Mouse (Mus musculus) hindbrain, embryonic 16.5 days (tissue): ENCODE measurements at regions not wholly inside any gene's neighbourhood (a gene's known extent, or its start where the extent isn't known, plus 50 kb on each side); places are given as distances from the start of the nearest gene placed in this dataset.
A peak's percentile ranks its signal among the peaks of the same experiment; 100 is the strongest.

Experiments used
- ATAC-seq: fragments of 200-750 bp; cut with Nextera tagmentation; 2 replicates; pipeline ENCODE4 v1.8.0; 2017; ENCODE audit warnings: moderate TSS enrichment, moderate library complexity
- H3K27ac ChIP-seq: fragments of 300-500 bp; sonication (generic); 2 replicates; pipeline ENCODE4 v1.5.1; 2014; ENCODE audit warnings: low read depth, mild to moderate bottlenecking, control low read depth, low read length, moderate library complexity
- H3K27me3 ChIP-seq: fragments of 300-500 bp; sonication (generic); replicated peaks from 2 replicates; pipeline ENCODE4 v1.6.1; 2014; ENCODE audit warnings: low read length; ENCODE audit not compliant: control insufficient read depth, insufficient read depth
- H3K36me3 ChIP-seq: fragments of 300-500 bp; sonication (generic); 2 replicates; pipeline ENCODE4 v1.6.1; 2014; ENCODE audit warnings: mild to moderate bottlenecking, low read length, moderate library complexity, mixed read lengths; ENCODE audit not compliant: control insufficient read depth, insufficient read depth
- H3K4me1 ChIP-seq: fragments of 300-500 bp; sonication (generic); 2 replicates; pipeline ENCODE4 v1.6.1; 2014; ENCODE audit warnings: low read depth, low read length; ENCODE audit not compliant: control insufficient read depth, insufficient read depth
- H3K4me2 ChIP-seq: fragments of 300-500 bp; sonication (generic); 2 replicates; pipeline ENCODE4 v1.6.1; 2014; ENCODE audit warnings: mild to moderate bottlenecking, low read length, control low read depth, moderate library complexity
- H3K4me3 ChIP-seq: fragments of 300-500 bp; sonication (generic); 2 replicates; pipeline ENCODE4 v1.5.1; 2014; ENCODE audit warnings: mild to moderate bottlenecking, low read length, control low read depth, moderate library complexity
- H3K9ac ChIP-seq: fragments of 300-500 bp; sonication (generic); 2 replicates; pipeline ENCODE4 v1.6.1; 2014; ENCODE audit warnings: low read depth, mild to moderate bottlenecking, control low read depth, low read length, moderate library complexity
- H3K9me3 ChIP-seq: fragments of 300-500 bp; sonication (generic); 2 replicates; pipeline ENCODE4 v1.6.1; 2014; ENCODE audit warnings: mild to moderate bottlenecking, low read length, moderate library complexity; ENCODE audit not compliant: control insufficient read depth
- WGBS: fragments of 180-500 bp; shearing (Covaris S2); extraction: QIAGEN DNeasy Blood & Tissue Kit; methylation state at CpG from one replicate; pipeline ENCODE4 v1.1.7; 2014; 5-methylcytosine and 5-hydroxymethylcytosine counted together

- H3K4me2 ChIP-seq = peak overlapping the region; percentile 0; the same call in 1 of the 2 replicates
- ATAC-seq = peak; percentile 70
- H3K4me3 ChIP-seq = no peak overlapping the region
- 40% methylated on average over 11 of the region's 11 CpGs for WGBS
- H3K27ac ChIP-seq = no peak overlapping the region
- no peaks in the 10 kb centered on the region for H3K27me3 ChIP-seq
- no peak overlapping the region for H3K9ac ChIP-seq
- H3K4me1 ChIP-seq = no peaks in the 10 kb centered on the region; the same call in 1 of the 2 replicates
- no peaks in the 10 kb centered on the region for H3K9me3 ChIP-seq
- no peaks in the 10 kb centered on the region for H3K36me3 ChIP-seq
Measured at GRCm38 (mm10) chr2:79185234-79186101, 69.8 kb upstream of the Itga4 start.

DNA sequence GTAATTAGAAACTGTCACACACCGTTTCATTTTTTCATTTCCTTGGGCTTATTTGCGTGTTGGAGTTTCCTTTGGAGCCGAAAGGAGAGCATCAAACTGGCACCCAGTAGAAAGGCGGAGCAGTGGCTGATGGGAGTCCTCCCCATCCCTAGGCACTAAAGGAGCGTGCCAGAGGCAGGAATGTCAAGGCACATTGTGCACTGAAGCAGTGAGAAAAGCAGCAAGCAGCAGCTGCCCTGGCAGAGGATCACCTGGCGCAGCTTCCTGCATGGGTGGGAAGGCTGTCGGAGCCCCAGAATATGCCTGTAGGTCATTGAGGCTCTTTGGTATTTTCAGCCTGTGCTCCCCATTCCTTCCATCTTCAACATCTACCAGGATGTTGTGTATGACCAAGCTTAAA is 68.3 kb upstream of the Itga4 start:
- 64% methylated on average over 7 of the region's 7 CpGs for WGBS
- Histone ChIP-seq H3K27ac (no peak overlapping the region), H3K27me3 (no peaks in the 10 kb centered on the region), H3K4me2 (no peak overlapping the region), H3K9ac (no peak overlapping the region), H3K4me1 (no peaks in the 10 kb centered on the region; the same call in 1 of the 2 replicates), H3K36me3 (no peaks in the 10 kb centered on the region), H3K4me3 (no peak overlapping the region), H3K9me3 (no peaks in the 10 kb centered on the region)
- ATAC-seq = peak; percentile 40; the same call in 1 of the 2 replicates

- H3K9me3 ChIP-seq = no peaks in the 10 kb centered on the region
- 61% methylated on average over 6 of the region's 6 CpGs for WGBS
- no peak overlapping the region for H3K9ac ChIP-seq
- no peaks in the 10 kb centered on the region; the same call in 1 of the 2 replicates for H3K4me1 ChIP-seq
- H3K36me3 ChIP-seq = no peaks in the 10 kb centered on the region
- no peak overlapping the region for H3K4me2 ChIP-seq
- no peaks in the 10 kb centered on the region for H3K27me3 ChIP-seq
- H3K4me3 ChIP-seq = no peak overlapping the region
- no peak overlapping the region for H3K27ac ChIP-seq
- ATAC-seq = peak; percentile 70
Measured at GRCm38 (mm10) chr2:79188511-79189193, 66.6 kb upstream of the Itga4 start.

DNA sequence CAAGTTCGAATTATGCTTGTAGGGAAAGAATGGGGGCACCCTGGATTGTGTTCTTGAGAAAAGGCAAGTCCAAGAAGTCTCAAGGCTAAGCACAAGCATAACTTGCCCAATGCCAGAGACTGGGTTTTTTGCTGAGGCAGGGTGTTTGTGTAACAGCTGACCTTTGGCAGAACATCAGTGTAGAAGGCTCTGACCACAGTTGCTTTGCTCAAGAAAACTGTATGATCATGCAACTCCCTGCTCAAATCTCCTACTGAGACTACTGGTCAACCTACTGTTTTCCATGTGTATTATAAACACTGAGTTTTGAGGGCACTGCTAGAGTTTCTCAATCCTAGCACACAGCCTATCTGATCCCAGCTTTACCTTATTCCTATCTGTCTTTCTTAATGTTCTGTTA is 61.4 kb upstream of the Itga4 start:
- 84% methylated on average over 1 of the region's 1 CpGs for WGBS
- no peak overlapping the region for H3K4me2 ChIP-seq
- H3K4me3 ChIP-seq = no peak overlapping the region
- no peaks in the 10 kb centered on the region for H3K36me3 ChIP-seq
- H3K4me1 ChIP-seq = no peaks in the 10 kb centered on the region
- no peaks in the 10 kb centered on the region for H3K9me3 ChIP-seq
- no peak for ATAC-seq
- no peaks in the 10 kb centered on the region for H3K27me3 ChIP-seq
- no peak overlapping the region for H3K27ac ChIP-seq
- no peak overlapping the region for H3K9ac ChIP-seq

DNA sequence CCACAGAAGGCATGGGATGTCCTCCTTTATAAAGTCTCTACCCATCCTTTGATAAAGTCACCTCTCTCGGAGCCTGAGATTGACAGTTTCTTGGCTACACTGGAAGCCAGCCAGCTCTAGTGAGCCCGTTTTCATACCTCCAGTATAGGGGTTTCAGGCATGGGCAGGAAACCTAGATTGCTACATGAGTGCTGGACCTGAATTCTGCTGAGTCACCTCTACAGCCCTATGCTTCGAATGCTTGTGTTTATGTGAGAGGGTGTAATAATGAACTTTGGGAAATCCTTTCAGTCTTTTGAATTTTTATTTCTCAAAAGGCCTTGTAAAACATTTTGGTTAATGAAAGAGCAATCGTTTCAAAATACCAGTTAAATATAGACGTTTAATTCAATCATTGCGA is 53.5 kb upstream of the Itga4 start:
- no peak overlapping the region for H3K9ac ChIP-seq
- H3K4me1 ChIP-seq = no peaks in the 10 kb centered on the region
- no peaks in the 10 kb centered on the region for H3K9me3 ChIP-seq
- H3K36me3 ChIP-seq = no peaks in the 10 kb centered on the region
- H3K27me3 ChIP-seq = no peaks in the 10 kb centered on the region
- no peak overlapping the region for H3K27ac ChIP-seq
- 78% methylated on average over 6 of the region's 6 CpGs for WGBS
- no peak overlapping the region for H3K4me2 ChIP-seq
- ATAC-seq = no peak
- H3K4me3 ChIP-seq = no peak overlapping the region
